Mouse (Mus musculus): ENCODE data around the gene Cd47.

DNA sequence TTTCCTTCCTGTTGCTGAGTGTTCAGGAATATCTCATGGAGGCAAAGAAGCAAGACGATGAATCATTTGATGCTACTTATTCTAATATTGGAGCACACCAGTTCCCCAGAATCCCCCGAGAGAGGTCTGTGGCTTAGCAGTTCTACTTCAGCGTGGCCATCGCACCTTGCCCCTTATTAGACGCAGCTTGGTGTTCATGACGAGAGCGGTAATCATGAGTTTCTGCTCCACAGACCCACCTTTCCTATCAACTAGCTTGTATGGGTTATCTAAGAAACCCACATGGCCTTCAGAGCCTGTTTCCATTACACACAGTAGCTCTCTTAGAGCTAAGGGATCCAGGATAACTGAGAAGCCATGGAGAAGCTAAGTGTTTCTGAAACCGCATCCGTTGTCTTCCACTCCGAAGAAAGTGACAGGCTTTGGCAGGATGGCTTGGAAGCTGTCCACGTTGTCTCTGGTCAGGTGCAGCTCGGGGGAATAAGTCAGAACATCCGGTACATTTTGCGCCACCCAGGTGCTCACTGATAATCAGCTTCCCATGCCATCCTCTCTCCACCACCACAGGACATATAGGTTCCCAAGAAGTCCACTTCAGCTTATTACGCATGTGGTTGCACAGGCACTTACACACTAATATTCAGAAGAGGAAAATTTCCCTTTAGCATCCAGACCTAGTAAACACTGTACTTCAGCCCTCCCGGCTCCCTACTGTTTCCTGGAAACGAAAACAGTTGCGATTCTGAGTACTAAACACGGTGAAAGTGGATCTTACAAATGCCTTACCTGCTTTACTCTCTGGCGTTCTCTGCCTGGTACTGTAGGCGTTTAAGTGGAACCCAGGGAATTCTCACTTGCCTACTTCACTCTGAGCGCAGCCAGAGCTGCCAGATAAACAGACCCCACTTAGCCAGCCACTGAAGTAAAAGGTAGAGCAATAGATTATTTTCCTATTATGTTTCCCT is 25.0 kb upstream of the Cd47 start:
- TF ChIP-seq TCF12 (IDR thresholded peaks at IDR 0.05; ENCODE audit: insufficient read depth, poor library complexity, severe bottlenecking) (no peak), MYOD1 (IDR thresholded peaks at IDR 0.05; ENCODE audit: control insufficient read depth in 1 of 3, insufficient read length in 2 of 3, low read depth in 2 of 3) (no peak), CEBPB (IDR thresholded peaks at IDR 0.05; ENCODE audit: insufficient read depth, poor library complexity, severe bottlenecking) (no peak), E2F4 (IDR thresholded peaks at IDR 0.05; ENCODE audit: insufficient read depth) (no peak), POLR2AphosphoS2 (IDR thresholded peaks at IDR 0.05; ENCODE audit: insufficient read length, low read depth) (no peak), POLR2A (IDR thresholded peaks at IDR 0.05; ENCODE audit: insufficient read length, low read depth) (no peak), REST (IDR thresholded peaks at IDR 0.05; ENCODE audit: insufficient read depth, insufficient read length) (no peak), USF1 (IDR thresholded peaks at IDR 0.05; ENCODE audit: low read depth) (no peak), MAX (IDR thresholded peaks at IDR 0.05; ENCODE audit: low read depth) (no peak), MYOG (IDR thresholded peaks at IDR 0.05; ENCODE audit: control insufficient read depth in 1 of 3, insufficient read depth in 1 of 3, insufficient read length in 2 of 3, low read depth in 2 of 3) (no peak), SRF (IDR thresholded peaks at IDR 0.05; ENCODE audit: control insufficient read depth, insufficient read length, low read depth) (no peak)

All from myocyte (in vitro differentiated cells).